Mouse (Mus musculus) forebrain, embryonic 14.5 days (tissue): ENCODE results near the gene Clca1. TPM values are rescaled to one million over a fixed set of nuclear protein-coding genes. Genes with fewer than 3 reads are reported as not detected.

Source experiments
- ATAC-seq: fragments of 200-750 bp; cut with Nextera tagmentation; 2 replicates; pipeline ENCODE4 v1.8.0; 2017; ENCODE audit warnings: mild to moderate bottlenecking, moderate library complexity
- DNase-seq: peaks from one replicate; pipeline ENCODE4 v3.0.0-alpha.2; 2015; ENCODE audit warnings: low spot score
- H3K27ac ChIP-seq: fragments of 300-500 bp; sonication (generic); 2 replicates; pipeline ENCODE4 v1.5.1; 2014; ENCODE audit warnings: low read depth, mild to moderate bottlenecking, control low read depth, low read length, moderate library complexity
- H3K27me3 ChIP-seq: fragments of 300-500 bp; sonication (generic); replicated peaks from 2 replicates; pipeline ENCODE4 v1.6.1; 2014; ENCODE audit warnings: low read length, control low read depth, mixed read lengths; ENCODE audit not compliant: control insufficient read depth, insufficient read depth
- H3K36me3 ChIP-seq: fragments of 300-500 bp; sonication (generic); 2 replicates; pipeline ENCODE4 v1.6.1; 2014; ENCODE audit warnings: low read length, control low read depth; ENCODE audit not compliant: control insufficient read depth, insufficient read depth
- H3K4me1 ChIP-seq: fragments of 300-500 bp; sonication (generic); 2 replicates; pipeline ENCODE4 v1.6.1; 2014; ENCODE audit warnings: antibody characterized with exemption, low read length, control low read depth; ENCODE audit not compliant: control insufficient read depth, insufficient read depth
- H3K4me2 ChIP-seq: fragments of 300-500 bp; sonication (generic); 2 replicates; pipeline ENCODE4 v1.6.1; 2014; ENCODE audit warnings: mild to moderate bottlenecking, control low read depth, low read length
- H3K4me3 ChIP-seq: fragments of 300-500 bp; sonication (generic); 2 replicates; pipeline ENCODE4 v1.5.1; 2014; ENCODE audit warnings: low read depth, low read length, control low read depth
- H3K9ac ChIP-seq: fragments of 300-500 bp; sonication (generic); 2 replicates; pipeline ENCODE4 v1.6.1; 2014; ENCODE audit warnings: mild to moderate bottlenecking, low read length, control low read depth, moderate library complexity
- H3K9me3 ChIP-seq: fragments of 300-500 bp; sonication (generic); replicated peaks from 2 replicates; pipeline ENCODE4 v1.6.1; 2016; ENCODE audit warnings: low read length, control low read depth, mixed read lengths; ENCODE audit not compliant: control insufficient read depth
- WGBS: fragments of 180-500 bp; shearing (Covaris S2); extraction: QIAGEN DNeasy Blood & Tissue Kit; methylation state at CpG from one replicate; pipeline ENCODE4 v1.1.7; 2014; 5-methylcytosine and 5-hydroxymethylcytosine counted together
- polyA plus RNA-seq: library from polyadenylated mRNA; unstranded; fragments of >200 nt; fragmentation: Nextera tagmentation; extraction: Ambion mirVana; gene quantifications from 2 replicates; pipeline ENCODE4 v1.2.1, GENCODE M21; 2014

The Clca1 gene
- polyA plus RNA-seq, 1 experiment from 2014 or later: not detected

GRCm38 (mm10) chr3:145017807-145018206, 14.8 kb downstream of the Clca1 start:
- H3K36me3 ChIP-seq: no peaks in the 10 kb centered on the region
- H3K4me2 ChIP-seq: no peak overlapping the region
- no peaks in the 10 kb centered on the region for H3K27me3 ChIP-seq
- no peak overlapping the region for H3K27ac ChIP-seq
- ATAC-seq: no peak
- no peak for DNase-seq
- H3K9ac ChIP-seq: no peak overlapping the region
- H3K4me1 ChIP-seq: no peaks in the 10 kb centered on the region
- H3K4me3 ChIP-seq: no peak overlapping the region
- H3K9me3 ChIP-seq: no peaks in the 10 kb centered on the region
- 36% methylated on average over 3 of the region's 3 CpGs for WGBS

- Histone ChIP-seq H3K36me3 (no peaks in the 10 kb centered on the region), H3K27ac (no peak overlapping the region), H3K4me2 (no peak overlapping the region), H3K9ac (no peak overlapping the region), H3K4me1 (no peaks in the 10 kb centered on the region), H3K4me3 (no peak overlapping the region), H3K27me3 (no peaks in the 10 kb centered on the region), H3K9me3 (no peaks in the 10 kb centered on the region)
- 34% methylated on average over 5 of the region's 5 CpGs for WGBS
- DNase-seq (peak; percentile 14), ATAC-seq (no peak)
Observed at GRCm38 (mm10) chr3:145004422-145004821, 28.2 kb downstream of the Clca1 start.

GRCm38 (mm10) chr3:145000912-145001311, 31.7 kb downstream of the Clca1 start:
- no peak for DNase-seq
- Histone ChIP-seq H3K36me3 (no peaks in the 10 kb centered on the region), H3K4me3 (no peak overlapping the region), H3K9ac (no peak overlapping the region), H3K4me1 (no peaks in the 10 kb centered on the region), H3K27me3 (no peaks in the 10 kb centered on the region), H3K9me3 (no peaks in the 10 kb centered on the region), H3K27ac (no peak overlapping the region), H3K4me2 (no peak overlapping the region)
- WGBS: 79% methylated on average over 1 of the region's 1 CpGs
- ATAC-seq: no peak

- WGBS: 93% methylated on average over 5 of the region's 5 CpGs
- no peak for DNase-seq
- no peaks in the 10 kb centered on the region for H3K27me3 ChIP-seq
- H3K4me2 ChIP-seq: no peak overlapping the region
- H3K4me3 ChIP-seq: no peak overlapping the region
- H3K9ac ChIP-seq: no peak overlapping the region
- ATAC-seq: no peak
- H3K27ac ChIP-seq: no peak overlapping the region
- no peaks in the 10 kb centered on the region for H3K4me1 ChIP-seq
- no peaks in the 10 kb centered on the region for H3K36me3 ChIP-seq
- no peaks in the 10 kb centered on the region for H3K9me3 ChIP-seq
Observed at GRCm38 (mm10) chr3:144993055-144993454, 39.5 kb downstream of the Clca1 start.

- H3K4me2 ChIP-seq: no peak overlapping the region
- no peaks in the 10 kb centered on the region for H3K36me3 ChIP-seq
- no peak for DNase-seq
- no peaks in the 10 kb centered on the region for H3K27me3 ChIP-seq
- H3K4me1 ChIP-seq: no peaks in the 10 kb centered on the region
- no peaks in the 10 kb centered on the region for H3K9me3 ChIP-seq
- ATAC-seq: no peak
- no peak overlapping the region for H3K27ac ChIP-seq
- H3K9ac ChIP-seq: no peak overlapping the region
- no peak overlapping the region for H3K4me3 ChIP-seq
Observed at GRCm38 (mm10) chr3:144992618-144993017, 40.0 kb downstream of the Clca1 start.

GRCm38 (mm10) chr3:144985890-144986289, 46.7 kb downstream of the Clca1 start:
- Histone ChIP-seq H3K27me3 (no peaks in the 10 kb centered on the region), H3K4me1 (no peaks in the 10 kb centered on the region), H3K4me3 (no peak overlapping the region), H3K9ac (no peak overlapping the region), H3K4me2 (no peak overlapping the region), H3K9me3 (no peaks in the 10 kb centered on the region), H3K36me3 (no peaks in the 10 kb centered on the region), H3K27ac (no peak overlapping the region)
- no peak for ATAC-seq
- no peak for DNase-seq
- WGBS: 84% methylated on average over 5 of the region's 5 CpGs

GRCm38 (mm10) chr3:144980551-144980950, 52.0 kb downstream of the Clca1 start:
- H3K27me3 ChIP-seq: no peaks in the 10 kb centered on the region
- H3K9me3 ChIP-seq: no peaks in the 10 kb centered on the region
- H3K36me3 ChIP-seq: no peaks in the 10 kb centered on the region
- H3K9ac ChIP-seq: no peak overlapping the region
- DNase-seq (no peak), ATAC-seq (no peak)
- WGBS: 89% methylated on average over 6 of the region's 6 CpGs
- no peak overlapping the region for H3K4me2 ChIP-seq
- no peak overlapping the region for H3K27ac ChIP-seq
- H3K4me1 ChIP-seq: no peaks in the 10 kb centered on the region
- H3K4me3 ChIP-seq: no peak overlapping the region

- Histone ChIP-seq H3K9ac (no peak overlapping the region), H3K4me1 (no peaks in the 10 kb centered on the region), H3K36me3 (no peaks in the 10 kb centered on the region), H3K27ac (no peak overlapping the region), H3K4me2 (no peak overlapping the region), H3K4me3 (no peak overlapping the region), H3K27me3 (no peaks in the 10 kb centered on the region), H3K9me3 (no peaks in the 10 kb centered on the region)
- WGBS: 9% methylated on average over 4 of the region's 4 CpGs
- ATAC-seq (no peak), DNase-seq (no peak)
Observed at GRCm38 (mm10) chr3:144977631-144978030, 54.9 kb downstream of the Clca1 start.

- 45% methylated on average over 1 of the region's 1 CpGs for WGBS
- ATAC-seq: no peak
Observed at GRCm38 (mm10) chr3:144976091-144976490, 56.5 kb downstream of the Clca1 start.

GRCm38 (mm10) chr3:144974945-144975344, 57.6 kb downstream of the Clca1 start, which contains the start of gene Clca4a:
Clca4a (minus strand) TSS chr3:144975045.
- H3K27ac ChIP-seq: no peak within 1 kb of the TSS
- no peak for DNase-seq
- no peak within 1 kb of the TSS for H3K9ac ChIP-seq
- H3K36me3 ChIP-seq: no peaks in the 10 kb centered on the region
- H3K4me1 ChIP-seq: no peaks in the 10 kb centered on the region
- no peaks in the 10 kb centered on the region for H3K27me3 ChIP-seq
- H3K9me3 ChIP-seq: no peaks in the 10 kb centered on the region
- ATAC-seq: no peak
- no peak within 1 kb of the TSS for H3K4me3 ChIP-seq
- H3K4me2 ChIP-seq: no peak within 1 kb of the TSS

More at GRCm38 (mm10) chr3:144976091-144976490, 56.5 kb downstream of the Clca1 start:
- no peak overlapping the region for H3K4me2 ChIP-seq
- H3K4me1 ChIP-seq: no peaks in the 10 kb centered on the region
- no peak for DNase-seq
- no peaks in the 10 kb centered on the region for H3K27me3 ChIP-seq
- no peak overlapping the region for H3K27ac ChIP-seq
- H3K9ac ChIP-seq: no peak overlapping the region
- H3K9me3 ChIP-seq: no peaks in the 10 kb centered on the region
- no peak overlapping the region for H3K4me3 ChIP-seq
- no peaks in the 10 kb centered on the region for H3K36me3 ChIP-seq
